Mouse (Mus musculus): ENCODE results near the gene Dock4.

GRCm38 (mm10) chr12:40559103-40559502 lies 113.4 kb downstream of the Dock4 start:
- no peak for TF ChIP-seq CTCF (IDR thresholded peaks at IDR 0.05; ENCODE audit: low read depth, low read length)
- no peak for TF ChIP-seq POLR2A (IDR thresholded peaks at IDR 0.05; ENCODE audit: insufficient read depth, low read length)
